ENCODE assay signal across 16 mouse cellular contexts in genomic region chr3:29963953-29964352, GRCm38 (mm10).
"Had no signal": no experiment of that assay in that cellular context is flagged by ENCODE, and none has a peak within 500 bp of the region (broad histone marks: within the 10 kb centered on the region; RNA-seq: fewer than 3 reads in every experiment).

No protein-coding gene starts in this region.

- H3K4me3 ChIP-seq: neural tube, embryonic 13.5 days; neural tube, embryonic 15.5 days; stomach, embryonic 15.5 days had no signal

- H3K9me3 ChIP-seq: neural tube, embryonic 13.5 days; neural tube, embryonic 15.5 days; stomach, embryonic 15.5 days had no signal

- DNase-seq: retina, postnatal 1 day; right cerebral cortex, adult 18-20 months; right cerebral cortex, postnatal 14 days; right cerebral cortex, postnatal 25 days; right cerebral cortex, postnatal 4 days; spleen, adult 18-20 months; thymus, adult 18-20 months; thymus, adult 2 months; thymus, postnatal 14 days; thymus, postnatal 25 days; thymus, postnatal 36 days; thymus, postnatal 4 days had no signal

- H3K27ac ChIP-seq: neural tube, embryonic 13.5 days; neural tube, embryonic 15.5 days; stomach, embryonic 15.5 days; stomach, postnatal 0 days had no signal

- H3K9ac ChIP-seq: neural tube, embryonic 13.5 days; neural tube, embryonic 15.5 days; stomach, embryonic 15.5 days had no signal

- H3K4me1 ChIP-seq: neural tube, embryonic 13.5 days; neural tube, embryonic 15.5 days; stomach, embryonic 15.5 days had no signal

- H3K36me3 ChIP-seq: neural tube, embryonic 13.5 days; neural tube, embryonic 15.5 days; stomach, embryonic 15.5 days had no signal

- H3K4me2 ChIP-seq: neural tube, embryonic 13.5 days; neural tube, embryonic 15.5 days; stomach, embryonic 15.5 days had no signal

- H3K27me3 ChIP-seq: neural tube, embryonic 13.5 days; neural tube, embryonic 15.5 days; stomach, embryonic 15.5 days had no signal
